In genomic region chr3:147443691-147443960, GRCm38 (mm10) we compare ENCODE assay signal across 26 mouse cellular contexts.
DNase-seq lines count a peak whose midpoint lies in the region; ATAC-seq and TF ChIP-seq lines count a peak whose summit lies in the region.
"Had no signal": no experiment of that assay in that cellular context is flagged by ENCODE, and none has a peak within 500 bp of the region (broad histone marks: within the 10 kb centered on the region; RNA-seq: fewer than 3 reads in every experiment).

No protein-coding gene starts in this region.

- H3K9me3 ChIP-seq in forebrain, embryonic 10.5 days, result no peaks in the 10 kb centered on the region
- H3K9me3 ChIP-seq in forebrain, embryonic 15.5 days, result no peaks in the 10 kb centered on the region
- H3K9me3 ChIP-seq in hindbrain, embryonic 11.5 days (ENCODE audit: control insufficient read depth, low read length), result no peaks in the 10 kb centered on the region
- no peaks in the 10 kb centered on the region for H3K9me3 ChIP-seq in hindbrain, postnatal 0 days (ENCODE audit: low read length)
- H3K9me3 ChIP-seq in midbrain, embryonic 13.5 days, result no peaks in the 10 kb centered on the region
- no peaks in the 10 kb centered on the region for H3K9me3 ChIP-seq in midbrain, embryonic 14.5 days (ENCODE audit: control insufficient read depth, low read length)
- H3K9me3 ChIP-seq in limb, embryonic 10.5 days (replicated peaks), result no peaks in the 10 kb centered on the region
- H3K9me3 ChIP-seq: embryonic facial prominence, embryonic 13.5 days; liver, embryonic 12.5 days had no signal

- H3K4me2 ChIP-seq in forebrain, embryonic 15.5 days (replicated peaks), result no peak overlapping the region
- H3K4me2 ChIP-seq in hindbrain, embryonic 11.5 days (replicated peaks; ENCODE audit: low read depth, low read length), result no peak overlapping the region
- H3K4me2 ChIP-seq in hindbrain, postnatal 0 days (ENCODE audit: low read depth, low read length), result no peak overlapping the region
- H3K4me2 ChIP-seq in midbrain, embryonic 13.5 days (replicated peaks), result no peak overlapping the region
- H3K4me2 ChIP-seq in midbrain, embryonic 14.5 days (ENCODE audit: low read length), result no peak overlapping the region
- H3K4me2 ChIP-seq: embryonic facial prominence, embryonic 13.5 days; liver, embryonic 12.5 days had no signal

- peaks cover 10% of the 10 kb centered on the region; the same call in 1 of the 2 replicates for H3K27me3 ChIP-seq in forebrain, embryonic 10.5 days (ENCODE audit: poor library complexity, severe bottlenecking)
- no peaks in the 10 kb centered on the region for H3K27me3 ChIP-seq in forebrain, embryonic 15.5 days
- no peaks in the 10 kb centered on the region for H3K27me3 ChIP-seq in hindbrain, embryonic 11.5 days (ENCODE audit: control insufficient read depth, insufficient read depth, low read length)
- H3K27me3 ChIP-seq in hindbrain, postnatal 0 days (ENCODE audit: insufficient read depth, low read length), result no peaks in the 10 kb centered on the region
- no peaks in the 10 kb centered on the region for H3K27me3 ChIP-seq in midbrain, embryonic 13.5 days
- H3K27me3 ChIP-seq in midbrain, embryonic 14.5 days (ENCODE audit: control insufficient read depth, insufficient read depth, low read length), result no peaks in the 10 kb centered on the region
- H3K27me3 ChIP-seq in limb, embryonic 10.5 days (ENCODE audit: low read depth, poor library complexity, severe bottlenecking), result no peaks in the 10 kb centered on the region
- H3K27me3 ChIP-seq: embryonic facial prominence, embryonic 13.5 days; liver, embryonic 12.5 days; Patski had no signal

- ATAC-seq in forebrain, embryonic 15.5 days (replicated peaks), result no peak
- ATAC-seq in hindbrain, embryonic 11.5 days (ENCODE audit: low FRiP score), result peak; percentile 58; the same call in 1 of the 2 replicates
- ATAC-seq in hindbrain, postnatal 0 days, result no peak
- 0 out of 2 replicates have a peak, but pooled peaks have one; percentile 40 for ATAC-seq in midbrain, embryonic 13.5 days
- no peak for ATAC-seq in midbrain, embryonic 14.5 days (ENCODE audit: low FRiP score, low TSS enrichment)
- ATAC-seq: liver, embryonic 12.5 days; liver, postnatal 0 days; Patski had no signal

- H3K4me1 ChIP-seq in forebrain, embryonic 10.5 days, result peaks cover 29% of the 10 kb centered on the region
- H3K4me1 ChIP-seq in forebrain, embryonic 15.5 days, result peaks cover 10% of the 10 kb centered on the region; the same call in 1 of the 2 replicates
- no peaks in the 10 kb centered on the region for H3K4me1 ChIP-seq in hindbrain, embryonic 11.5 days (replicated peaks; ENCODE audit: control insufficient read depth, insufficient read depth, low read length)
- no peaks in the 10 kb centered on the region for H3K4me1 ChIP-seq in hindbrain, postnatal 0 days (ENCODE audit: insufficient read depth, low read length)
- peaks cover 16% of the 10 kb centered on the region for H3K4me1 ChIP-seq in midbrain, embryonic 13.5 days (replicated peaks)
- 0 out of 2 replicates have a peak, but pooled peaks cover 4% of the 10 kb centered on the region for H3K4me1 ChIP-seq in midbrain, embryonic 14.5 days (ENCODE audit: control insufficient read depth, insufficient read depth, low read length)
- H3K4me1 ChIP-seq in limb, embryonic 10.5 days, result peaks cover 34% of the 10 kb centered on the region
- H3K4me1 ChIP-seq: liver, embryonic 12.5 days had no signal

- H3K36me3 ChIP-seq in forebrain, embryonic 10.5 days (replicated peaks), result no peaks in the 10 kb centered on the region
- H3K36me3 ChIP-seq in forebrain, embryonic 15.5 days, result no peaks in the 10 kb centered on the region
- H3K36me3 ChIP-seq in hindbrain, embryonic 11.5 days (ENCODE audit: control insufficient read depth, insufficient read depth, low read length), result no peaks in the 10 kb centered on the region
- H3K36me3 ChIP-seq in hindbrain, postnatal 0 days (ENCODE audit: insufficient read depth, low read length), result no peaks in the 10 kb centered on the region
- H3K36me3 ChIP-seq in midbrain, embryonic 13.5 days, result no peaks in the 10 kb centered on the region
- H3K36me3 ChIP-seq in midbrain, embryonic 14.5 days (ENCODE audit: control insufficient read depth, insufficient read depth, low read length), result no peaks in the 10 kb centered on the region
- H3K36me3 ChIP-seq in limb, embryonic 10.5 days, result no peaks in the 10 kb centered on the region
- H3K36me3 ChIP-seq: embryonic facial prominence, embryonic 13.5 days; G1E; liver, embryonic 12.5 days had no signal

- no peak for TF ChIP-seq CTCF in hindbrain, postnatal 0 days (IDR thresholded peaks at IDR 0.05; ENCODE audit: low read depth)

- DNase-seq in forebrain, embryonic 10.5 days (ENCODE audit: extremely low spot score, low spot score), result no peak
- no peak for DNase-seq in hindbrain, embryonic 11.5 days (ENCODE audit: low spot score)
- DNase-seq in hindbrain, postnatal 0 days (ENCODE audit: low spot score), result no peak
- no peak for DNase-seq in midbrain, embryonic 14.5 days
- no peak for DNase-seq in limb, embryonic 10.5 days (ENCODE audit: low spot score)
- no peak for DNase-seq in spleen, postnatal 4 days (ENCODE audit: low spot score in 2 of 2)
- DNase-seq: adrenal gland, postnatal 10 days; cerebellum, adult 11 months; cerebellum, adult 9-10 months; cerebellum, postnatal 36 days; gastrocnemius, postnatal 10 days; heart, postnatal 14 days; kidney, adult 8-10 months; kidney, postnatal 4 days; liver, postnatal 0 days; lung, postnatal 36 days; spleen, adult 18-20 months; thymus, adult 2 months; thymus, postnatal 36 days had no signal

- no peak overlapping the region for H3K4me3 ChIP-seq in forebrain, embryonic 10.5 days
- no peak overlapping the region for H3K4me3 ChIP-seq in forebrain, embryonic 15.5 days
- no peak overlapping the region for H3K4me3 ChIP-seq in hindbrain, embryonic 11.5 days (ENCODE audit: low read depth, low read length)
- H3K4me3 ChIP-seq in hindbrain, postnatal 0 days (ENCODE audit: low read length), result no peak overlapping the region
- H3K4me3 ChIP-seq in midbrain, embryonic 13.5 days (replicated peaks), result no peak overlapping the region
- H3K4me3 ChIP-seq in midbrain, embryonic 14.5 days (replicated peaks; ENCODE audit: low read depth, low read length), result no peak overlapping the region
- H3K4me3 ChIP-seq in limb, embryonic 10.5 days, result no peak overlapping the region
- H3K4me3 ChIP-seq: embryonic facial prominence, embryonic 13.5 days; liver, embryonic 12.5 days had no signal

- H3K9ac ChIP-seq in forebrain, embryonic 15.5 days (replicated peaks), result no peak overlapping the region
- H3K9ac ChIP-seq in hindbrain, embryonic 11.5 days (ENCODE audit: low read depth, low read length), result no peak overlapping the region
- no peak overlapping the region for H3K9ac ChIP-seq in hindbrain, postnatal 0 days (replicated peaks; ENCODE audit: low read length)
- H3K9ac ChIP-seq in midbrain, embryonic 13.5 days (replicated peaks), result no peak overlapping the region
- H3K9ac ChIP-seq in midbrain, embryonic 14.5 days (replicated peaks; ENCODE audit: low read length), result no peak overlapping the region
- H3K9ac ChIP-seq: embryonic facial prominence, embryonic 13.5 days; liver, embryonic 12.5 days; liver, postnatal 0 days had no signal

- peak overlapping the region; percentile 62; the same call in 1 of the 2 replicates for H3K27ac ChIP-seq in forebrain, embryonic 10.5 days
- no peak overlapping the region for H3K27ac ChIP-seq in forebrain, embryonic 15.5 days (replicated peaks)
- no peak overlapping the region for H3K27ac ChIP-seq in hindbrain, embryonic 11.5 days (ENCODE audit: low read depth, low read length)
- H3K27ac ChIP-seq in hindbrain, postnatal 0 days, result no peak overlapping the region
- H3K27ac ChIP-seq in midbrain, embryonic 13.5 days, result no peak overlapping the region; the same call in 1 of the 2 replicates
- no peak overlapping the region for H3K27ac ChIP-seq in midbrain, embryonic 14.5 days (replicated peaks; ENCODE audit: low read depth, low read length)
- H3K27ac ChIP-seq in limb, embryonic 10.5 days, result peak overlapping the region; percentile 50; the same call in 1 of the 2 replicates
- H3K27ac ChIP-seq: embryonic facial prominence, embryonic 13.5 days; kidney, postnatal 0 days; liver, embryonic 12.5 days had no signal

Comparison
In these comparisons a context has a peak if more than half of its experiments do, and no peak if none do; other contexts are left out.
1. H3K27ac ChIP-seq: peak in forebrain, embryonic 10.5 days (single experiment) and limb, embryonic 10.5 days (single experiment); none in forebrain, embryonic 15.5 days (single experiment), hindbrain, embryonic 11.5 days (single experiment), hindbrain, postnatal 0 days (single experiment), midbrain, embryonic 13.5 days (single experiment) and midbrain, embryonic 14.5 days (single experiment).
2. ATAC-seq: peak in hindbrain, embryonic 11.5 days (single experiment) and midbrain, embryonic 13.5 days (single experiment); none in forebrain, embryonic 15.5 days (single experiment), hindbrain, postnatal 0 days (single experiment) and midbrain, embryonic 14.5 days (single experiment).